Mouse (Mus musculus) spleen, adult 12 weeks (tissue): ENCODE results near the gene Polr3gl.
"Not testable (repeated sequence)": the region's sequence is repeated elsewhere in the genome, so short reads cannot be mapped to it uniquely, and the experiment has no call there.

Source experiments
- DNase-seq: peaks from one replicate; pipeline ENCODE4 v3.0.0; 2022; ENCODE audit warnings: low spot score

Polr3gl gene

DNA sequence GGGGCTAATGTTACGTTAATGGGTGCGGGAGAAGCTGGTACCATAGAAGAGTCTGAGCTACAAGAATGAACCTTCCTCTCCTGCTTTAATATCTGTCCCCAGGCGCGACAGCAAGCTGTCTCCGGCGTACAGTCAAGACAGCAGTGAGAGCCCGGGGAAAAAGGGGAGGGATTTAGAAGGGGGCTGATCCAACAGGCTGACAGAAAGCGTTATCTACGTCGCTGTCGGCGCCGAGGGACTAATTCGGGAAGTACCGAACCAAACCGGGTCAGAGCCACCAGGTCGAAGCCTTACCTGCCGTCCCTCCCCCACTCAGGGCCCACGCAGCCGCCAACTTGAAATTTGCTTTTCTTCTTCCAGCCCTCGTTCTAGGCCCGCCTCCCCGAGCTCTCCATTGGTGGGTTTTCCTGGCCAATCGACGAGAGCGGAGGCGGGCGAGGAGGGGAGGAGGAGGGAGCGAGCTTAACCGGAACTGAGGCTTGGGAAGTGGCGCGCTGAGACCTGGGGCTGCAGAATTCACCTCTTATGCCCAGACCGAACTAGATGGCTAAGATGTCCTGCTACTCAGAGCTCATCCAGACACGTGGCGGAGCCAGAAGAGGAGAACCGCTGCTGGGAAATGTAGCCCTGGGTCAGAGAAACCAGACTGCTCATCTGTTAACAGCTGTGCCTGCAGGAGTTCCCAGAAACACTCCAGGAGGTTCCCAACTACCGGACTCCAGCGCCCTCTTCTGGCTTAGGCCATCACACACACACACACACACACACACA is at the start of gene Polr3gl:
Gene Polr3gl (minus strand): TSS at position 392 of the 771 bp plus-strand sequence.
- DNase-seq, result peak; percentile 90

DNA sequence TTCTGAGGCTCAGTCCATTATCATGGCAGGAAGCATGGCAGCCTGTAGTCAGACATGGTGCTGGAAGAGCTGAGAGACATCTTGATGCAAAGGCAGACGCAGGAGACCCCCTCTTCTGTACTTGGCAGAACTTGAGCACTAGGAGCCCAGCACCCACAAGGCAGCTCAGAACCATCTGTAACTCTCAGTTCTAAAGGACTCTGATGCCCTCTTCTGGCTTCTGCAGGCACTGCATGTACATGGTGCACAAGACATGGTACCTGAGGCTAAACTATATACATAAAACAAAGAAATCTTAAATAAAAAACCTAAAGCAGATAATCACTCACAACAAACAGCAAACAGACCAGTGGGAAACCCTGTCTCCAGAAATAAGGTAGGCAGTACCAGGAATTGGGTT is 45.2 kb upstream of the Polr3gl start:
- DNase-seq, result peak; percentile 64

DNA sequence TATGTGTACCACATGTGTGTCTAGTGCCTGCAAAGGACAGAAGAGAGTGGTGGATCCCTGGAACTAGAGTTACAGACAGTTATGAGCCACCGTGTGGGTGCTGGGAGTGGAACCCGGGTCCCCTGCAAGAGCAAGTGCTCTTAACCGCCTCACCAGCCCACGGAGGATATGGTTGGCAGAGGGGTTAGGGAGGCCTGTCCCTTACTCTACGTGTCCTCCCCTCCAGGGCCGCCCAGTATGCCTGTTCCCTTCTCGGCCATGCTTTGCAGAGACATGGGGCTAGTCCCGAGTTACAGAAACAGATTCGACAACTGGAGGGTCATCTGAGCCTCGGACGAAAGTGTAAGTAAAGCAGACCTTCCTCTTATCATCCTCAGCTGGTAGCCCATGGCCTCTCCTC is 42.5 kb upstream of the Polr3gl start:
- no peak for DNase-seq

DNA sequence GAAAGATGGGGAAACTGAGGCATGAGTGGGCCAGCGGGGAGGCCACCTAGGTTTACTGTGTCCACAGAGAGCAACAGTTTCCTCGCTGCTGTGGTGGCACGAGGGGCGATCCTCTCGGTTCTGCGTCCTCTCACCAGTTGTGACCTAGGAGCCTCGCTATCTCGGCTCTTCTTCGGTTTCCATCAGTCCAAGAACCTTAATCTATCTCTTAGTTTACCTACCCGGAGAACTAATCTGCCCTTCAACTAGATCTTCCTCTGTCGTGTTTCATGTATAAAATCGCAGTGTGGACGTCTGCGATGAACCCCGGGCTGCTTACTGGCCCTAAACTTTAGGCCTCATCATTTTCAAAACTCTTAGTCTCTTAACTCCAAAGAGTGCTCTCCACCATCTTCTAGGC is 41.9 kb upstream of the Polr3gl start:
- no peak for DNase-seq

DNA sequence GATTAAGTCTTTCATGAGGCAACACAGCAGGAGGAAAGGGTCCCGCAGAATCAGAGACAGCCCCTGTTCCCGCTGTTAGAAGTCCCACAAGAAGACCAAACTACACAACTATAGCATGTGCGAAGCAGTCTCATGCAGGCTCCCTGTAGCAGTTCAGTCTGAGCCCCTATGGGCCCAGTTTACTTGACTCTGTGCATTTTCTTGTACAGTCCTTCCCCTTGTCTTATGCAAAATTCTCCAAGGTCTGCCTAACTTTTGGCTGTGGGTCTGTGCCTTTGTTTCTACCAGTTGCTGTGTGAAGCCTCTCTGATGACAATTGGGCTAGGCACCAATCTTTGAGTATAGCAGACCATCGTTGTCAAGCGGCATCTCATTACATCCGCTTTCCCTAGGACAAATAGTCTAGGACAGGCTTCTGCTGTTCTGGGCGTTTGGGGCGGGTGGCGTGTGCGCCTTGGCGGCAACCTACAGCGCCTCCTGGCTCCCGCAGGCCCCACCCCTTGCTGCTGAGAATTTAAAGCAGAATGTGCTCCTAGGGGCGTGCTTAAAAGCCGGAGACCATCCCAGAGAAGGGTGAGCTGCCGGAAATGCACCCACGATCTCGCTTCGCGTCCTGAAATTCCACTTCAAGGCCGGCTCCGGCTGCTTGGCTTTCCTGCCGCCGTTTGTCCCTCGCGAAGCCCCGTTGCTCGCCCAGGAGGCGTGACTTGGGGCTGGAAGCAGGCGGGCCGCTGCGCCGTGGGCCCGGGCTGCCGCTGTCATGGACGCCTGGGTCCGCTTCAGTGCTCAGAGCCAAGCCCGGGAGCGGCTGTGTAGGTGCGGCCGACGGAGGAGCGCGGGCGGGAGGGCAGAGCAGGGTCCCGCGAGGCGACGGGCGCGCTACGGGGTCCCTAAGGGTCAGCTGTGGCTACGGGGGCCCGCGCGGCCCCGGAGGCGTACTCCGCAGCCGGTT is 41.2 kb upstream of the Polr3gl start, which contains the start of the genes Pex11b and Gm42957:
Gene Pex11b (plus strand): TSS at position 449 of the 952 bp plus-strand sequence.
Gene Gm42957 (plus strand): TSS at position 547 of the 952 bp plus-strand sequence.
- peak; percentile 70 for DNase-seq

DNA sequence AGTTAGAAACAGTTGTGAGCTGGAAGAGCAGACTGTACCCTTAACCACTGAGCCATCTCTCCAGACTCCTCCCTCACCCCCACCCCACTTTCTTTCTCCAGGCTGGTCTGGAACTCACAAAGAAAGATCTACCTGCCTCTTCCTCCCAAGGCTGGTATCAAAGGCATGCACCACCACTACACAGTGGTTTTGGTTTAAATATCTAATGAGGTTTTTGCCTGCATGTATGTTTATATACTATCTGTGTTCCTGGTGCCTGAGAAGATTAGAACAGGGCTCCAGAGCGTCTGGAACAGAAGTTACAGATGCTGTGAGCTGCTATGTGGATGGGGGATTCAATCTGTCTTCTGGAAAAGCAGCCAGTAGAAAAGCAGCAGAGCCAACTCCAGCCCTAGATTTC is 40.0 kb upstream of the Polr3gl start:
- no peak for DNase-seq

DNA sequence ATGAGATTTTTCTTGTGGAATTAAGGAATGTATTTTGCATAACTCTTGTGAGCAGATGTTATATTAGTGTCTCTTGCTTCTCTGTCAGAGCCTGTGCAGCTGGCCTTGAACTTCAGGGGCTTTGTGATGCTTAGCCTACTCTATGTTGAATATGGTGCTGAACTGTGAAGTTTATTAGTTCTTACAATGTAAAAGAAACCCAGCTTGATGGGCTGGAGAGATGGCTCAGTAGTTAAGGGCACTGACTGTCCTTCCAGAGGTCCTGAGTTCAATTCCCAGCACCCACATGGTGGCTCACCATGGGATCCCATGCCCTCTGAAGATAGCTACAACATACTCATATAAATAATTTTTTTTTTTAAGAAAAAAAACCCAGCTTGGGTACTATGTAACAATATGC is 38.1 kb upstream of the Polr3gl start:
- no peak for DNase-seq

DNA sequence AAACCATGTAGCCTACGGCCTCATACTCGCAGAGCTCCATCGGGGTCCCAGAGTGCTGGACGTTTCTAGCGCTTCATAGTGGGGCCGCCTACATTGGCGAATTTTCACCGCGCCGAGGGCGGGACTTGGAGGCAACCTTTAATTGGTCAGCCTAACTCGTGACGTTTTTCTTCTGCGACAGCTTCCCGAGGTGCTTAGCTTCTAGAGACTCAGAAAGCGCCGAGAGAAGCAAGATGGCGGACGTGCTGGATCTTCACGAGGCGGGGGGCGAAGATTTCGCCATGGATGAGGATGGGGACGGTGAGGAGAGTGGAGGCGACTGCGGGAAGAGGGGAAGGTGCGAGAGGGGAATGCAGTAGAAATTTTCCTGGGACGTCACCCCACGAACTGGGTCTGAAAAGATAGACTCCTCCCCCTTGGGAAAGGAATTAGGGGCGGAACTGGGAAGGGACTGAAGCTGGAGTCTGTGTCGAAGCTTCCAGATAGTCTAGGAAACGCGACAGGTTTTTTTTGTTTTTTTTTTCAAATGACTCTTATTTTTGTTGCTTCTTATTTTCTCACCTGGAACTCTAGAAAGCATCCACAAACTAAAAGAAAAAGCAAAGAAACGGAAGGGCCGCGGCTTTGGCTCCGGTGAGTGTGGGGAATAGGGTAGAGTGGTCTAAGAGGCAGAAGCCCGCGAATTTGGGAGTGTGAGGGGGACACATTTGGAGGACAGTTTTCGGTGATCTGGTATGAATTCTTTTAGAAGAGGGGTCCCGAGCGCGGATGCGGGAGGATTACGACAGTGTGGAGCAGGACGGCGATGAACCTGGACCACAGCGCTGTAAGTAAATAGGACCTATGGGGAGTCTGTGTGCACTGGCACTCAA is 36.0 kb upstream of the Polr3gl start, which contains the start of gene Rbm8a:
Gene Rbm8a (plus strand): TSS at position 205 of the 872 bp plus-strand sequence.
- peak; percentile 88 for DNase-seq

DNA sequence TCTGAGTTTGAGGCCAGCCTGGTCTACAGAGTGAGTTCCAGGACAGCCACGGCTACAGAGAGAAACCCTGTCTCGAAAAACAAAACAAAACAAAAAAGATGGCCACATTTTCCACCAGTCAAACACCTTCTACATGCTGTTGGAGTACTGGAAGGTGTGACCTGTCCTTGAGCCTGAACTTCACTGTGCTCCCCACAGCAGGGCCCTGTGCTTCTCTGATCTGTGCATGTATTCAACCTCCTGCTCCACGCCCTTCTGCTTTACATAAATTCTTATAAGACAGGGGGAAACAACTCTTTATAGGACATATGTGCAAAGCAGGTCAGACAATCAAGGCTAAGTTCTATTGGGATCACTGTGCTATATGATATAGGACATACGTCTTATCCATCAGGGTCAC is 29.2 kb upstream of the Polr3gl start:
- no peak for DNase-seq

DNA sequence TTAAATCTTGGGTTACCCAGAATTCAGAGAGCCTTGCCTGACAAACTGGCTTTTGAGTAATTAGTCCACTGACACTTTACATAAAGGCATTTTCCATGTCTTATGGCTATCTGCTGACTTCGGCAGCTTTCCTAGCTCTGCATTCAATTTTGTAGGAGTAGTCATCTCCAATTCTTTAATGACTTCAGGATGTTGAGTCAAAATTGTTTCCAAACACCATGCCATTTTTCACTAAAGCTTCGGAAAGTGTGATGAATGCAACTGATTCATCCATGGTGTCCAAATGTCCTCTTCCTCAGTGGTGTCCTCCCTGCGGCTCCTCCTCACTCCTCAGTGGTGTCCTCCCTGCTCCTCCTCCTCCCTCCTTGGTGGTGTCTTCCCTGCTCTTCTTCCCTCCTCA is 24.0 kb upstream of the Polr3gl start:
- DNase-seq, result no peak

DNA sequence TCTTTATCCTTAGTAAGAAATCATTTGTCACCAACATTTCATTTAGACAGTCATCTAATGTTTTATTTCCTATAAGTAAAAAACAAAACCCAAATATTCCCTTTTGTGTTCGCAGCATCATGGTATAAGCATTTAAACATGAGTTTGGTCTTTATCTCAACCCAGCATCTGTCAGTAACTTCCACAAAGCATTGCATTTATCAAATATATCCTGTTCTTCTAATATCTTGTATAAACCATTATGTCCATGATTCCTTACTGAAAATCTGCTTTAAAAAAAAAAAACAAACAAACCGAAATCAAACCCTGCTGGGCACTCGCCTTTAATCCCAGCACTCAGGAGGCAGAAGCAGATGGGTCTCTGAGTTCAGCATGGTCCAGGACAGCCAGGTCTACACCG is 12.6 kb upstream of the Polr3gl start:
- no peak for DNase-seq

DNA sequence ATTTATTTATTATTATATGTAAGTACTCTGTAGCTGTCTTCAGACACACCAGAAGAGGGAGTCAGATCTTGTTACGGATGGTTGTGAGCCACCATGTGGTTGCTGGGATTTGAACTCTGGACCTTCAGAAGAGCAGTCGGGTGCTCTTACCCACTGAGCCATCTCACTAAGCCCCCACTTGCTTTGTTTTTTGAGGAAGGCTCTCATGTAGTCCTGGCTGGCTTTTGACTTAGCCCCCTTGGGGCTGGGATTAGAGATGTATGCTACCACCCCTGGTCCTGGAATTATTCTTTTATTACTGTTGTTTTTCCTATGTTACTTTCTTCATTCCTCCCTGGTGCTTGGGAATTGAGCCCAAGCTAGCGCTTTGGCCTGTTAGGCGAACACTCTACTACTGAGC is 12.0 kb upstream of the Polr3gl start:
- not testable (repeated sequence) for DNase-seq

DNA sequence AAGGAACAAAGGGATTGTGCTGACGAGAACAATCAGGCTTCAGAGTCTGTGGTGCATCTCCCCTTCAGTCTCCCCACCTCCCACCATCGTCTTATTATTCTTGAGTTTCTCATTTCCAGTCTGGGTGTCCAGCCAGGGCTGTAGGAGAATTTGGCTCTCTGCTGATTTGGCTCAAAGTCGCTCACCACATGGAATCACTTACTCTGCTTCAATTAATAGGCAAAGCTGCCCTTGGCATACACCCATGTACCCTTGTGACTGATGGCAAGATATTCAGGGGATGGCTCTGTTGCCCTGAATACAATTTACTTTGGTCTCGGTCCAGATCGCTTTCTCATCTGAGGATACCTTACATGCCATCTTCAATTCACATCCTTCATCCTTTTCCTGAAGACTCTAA is 9.3 kb upstream of the Polr3gl start:
- DNase-seq, result no peak

DNA sequence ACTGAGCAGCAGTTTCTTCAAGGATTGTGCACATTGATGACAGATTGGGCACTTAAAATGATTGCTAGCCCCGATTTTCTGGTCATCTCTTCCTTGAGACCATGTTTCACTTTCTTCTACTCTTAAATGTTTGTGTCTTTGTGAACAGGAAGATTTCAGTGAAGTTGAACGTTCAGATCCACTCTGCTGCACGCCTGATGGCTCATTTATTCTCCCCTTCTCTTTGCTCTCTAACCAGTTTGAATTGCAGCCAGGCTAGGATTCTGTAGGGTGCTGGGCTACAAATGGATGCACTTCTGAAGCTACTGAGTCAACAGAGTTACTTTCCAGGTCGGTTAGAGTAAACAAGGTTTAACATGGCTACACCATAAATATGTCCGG is 8.7 kb upstream of the Polr3gl start:
- no peak for DNase-seq

DNA sequence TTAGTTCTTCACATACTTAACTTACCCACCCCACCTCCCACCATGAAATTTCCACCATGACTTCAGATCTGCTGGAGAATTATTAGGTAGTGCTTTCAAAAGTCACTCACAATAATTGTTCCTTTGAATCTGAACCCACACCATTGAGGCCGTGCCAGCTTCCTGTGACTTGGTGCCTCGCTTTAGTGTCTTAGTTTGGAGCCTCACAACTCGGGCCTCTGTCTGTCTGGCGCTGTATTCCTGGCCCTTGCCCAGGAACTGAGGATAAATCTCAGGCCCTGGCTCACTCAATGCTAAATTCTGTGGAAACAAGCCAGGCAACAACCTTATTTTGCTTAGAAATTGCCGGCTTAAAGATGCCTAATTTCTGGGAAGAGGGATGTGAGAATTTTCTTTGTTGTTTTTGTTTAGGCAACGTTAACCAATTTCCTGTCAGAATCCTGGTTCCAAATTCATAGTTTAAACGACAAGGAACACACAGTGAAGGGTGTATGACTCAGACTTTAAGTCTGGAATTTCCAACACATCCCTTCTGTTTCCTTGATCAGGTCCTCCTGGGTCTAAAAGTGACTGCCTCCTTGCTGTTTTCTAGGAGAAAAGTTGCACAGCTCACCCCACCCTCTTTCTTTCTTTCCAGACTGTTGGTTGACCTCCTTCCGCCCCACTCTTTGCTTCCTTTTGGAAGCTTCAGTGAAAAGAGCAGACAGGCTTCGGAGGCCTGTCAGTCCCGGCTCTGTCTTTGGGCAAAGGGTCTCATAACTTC is 8.1 kb upstream of the Polr3gl start:
- DNase-seq, result no peak

DNA sequence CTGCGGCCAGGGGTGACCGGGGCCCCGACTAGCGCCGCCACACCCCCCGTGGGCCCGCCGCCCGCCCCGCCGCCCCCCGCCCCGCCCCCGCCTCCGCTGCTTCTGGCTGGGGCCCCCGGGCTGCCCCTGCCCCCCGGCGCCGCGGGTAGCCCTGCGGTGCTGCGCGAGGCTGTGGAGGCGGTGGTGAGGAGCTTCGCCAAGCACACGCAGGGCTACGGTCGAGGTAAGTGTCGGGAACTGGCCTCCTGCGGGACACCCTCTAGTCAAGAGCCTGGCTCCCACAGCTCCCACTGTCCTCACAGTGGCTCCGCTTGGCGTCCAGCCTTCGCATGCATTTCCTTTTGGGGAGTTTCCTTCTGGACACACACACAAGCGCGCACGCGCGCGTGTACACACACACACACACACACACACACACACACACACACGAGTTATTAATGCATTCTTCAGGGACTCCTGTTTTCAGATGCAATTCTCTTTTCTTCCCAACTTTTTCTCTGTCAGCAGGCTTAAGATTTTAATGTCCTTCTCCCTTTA is 7.3 kb upstream of the Polr3gl start:
- no peak for DNase-seq

DNA sequence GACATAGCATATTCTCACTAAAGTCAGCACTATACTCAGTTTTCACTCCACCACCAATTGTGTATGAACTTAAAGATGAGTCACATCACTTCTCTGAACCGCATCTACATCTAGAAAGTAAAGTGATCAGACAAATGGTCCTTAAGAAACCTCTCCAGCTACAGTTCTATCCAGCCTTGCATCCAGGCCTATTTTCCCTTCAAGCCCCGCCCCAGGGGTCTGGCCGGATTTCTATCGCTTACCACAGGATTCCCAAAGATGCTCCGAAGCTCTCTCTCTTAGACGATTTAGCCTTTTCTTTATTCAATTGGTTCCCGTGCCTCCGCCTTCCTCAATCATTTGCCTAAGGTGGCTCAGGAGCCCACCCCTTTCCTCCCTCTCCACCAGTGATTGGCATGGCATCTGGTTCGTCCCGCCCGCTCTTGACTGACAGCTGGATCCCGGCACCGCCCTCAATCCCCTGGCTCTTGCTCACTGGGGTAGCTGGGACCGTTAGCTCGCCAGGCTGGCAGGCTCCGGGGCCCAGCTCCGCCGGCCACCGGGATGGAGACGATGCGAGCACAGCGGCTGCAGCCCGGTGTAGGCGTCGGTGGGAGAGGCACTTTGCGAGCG is 6.8 kb upstream of the Polr3gl start, which contains the start of gene Lix1l:
Gene Lix1l (plus strand): TSS at position 511 of the 612 bp plus-strand sequence.
- peak; percentile 49 for DNase-seq

DNA sequence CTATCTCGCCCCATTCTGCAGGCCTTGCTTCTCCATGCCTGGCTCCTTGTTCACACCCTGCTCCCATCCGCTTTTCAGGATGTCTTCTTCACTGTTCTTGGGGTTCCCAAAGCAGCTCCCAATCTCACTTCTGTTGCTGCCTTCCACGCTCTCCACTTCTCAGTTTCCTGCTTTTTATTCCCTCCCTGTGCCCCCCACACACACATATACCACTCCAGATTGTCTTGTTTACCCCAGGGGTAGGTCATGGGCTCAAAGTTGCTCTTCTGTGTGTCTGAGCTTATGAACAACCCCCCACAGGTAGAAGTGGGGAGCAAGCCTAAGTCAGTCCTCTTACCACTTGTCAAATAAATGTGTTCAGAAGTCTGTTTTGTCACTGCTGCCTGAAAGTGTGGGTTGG is 5.4 kb upstream of the Polr3gl start:
- DNase-seq, result no peak

DNA sequence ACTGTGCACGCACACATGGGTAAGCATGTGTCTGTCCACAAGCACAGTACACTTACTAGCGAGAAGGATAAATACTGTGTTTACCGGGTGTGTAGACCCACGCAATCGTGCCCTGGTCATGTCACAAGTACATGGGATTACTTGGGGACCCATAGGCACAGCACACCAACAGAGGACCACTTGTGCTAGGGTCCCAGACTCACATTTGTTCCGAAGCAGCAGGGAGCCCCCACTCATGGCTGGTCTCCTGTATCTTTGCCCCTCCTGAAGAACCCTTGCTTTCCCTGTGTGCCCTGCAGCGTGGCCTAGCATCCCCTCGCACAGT is 5.0 kb upstream of the Polr3gl start:
- DNase-seq, result no peak
